Mouse (Mus musculus): Measurements from ENCODE around the gene Endou. TPM values are rescaled to one million over a fixed set of nuclear protein-coding genes. Genes with fewer than 3 reads are reported as not detected.

The Endou gene
- total RNA-seq, 2 experiments from 2014 or later, result 1.1 to 1.2 TPM

DNA sequence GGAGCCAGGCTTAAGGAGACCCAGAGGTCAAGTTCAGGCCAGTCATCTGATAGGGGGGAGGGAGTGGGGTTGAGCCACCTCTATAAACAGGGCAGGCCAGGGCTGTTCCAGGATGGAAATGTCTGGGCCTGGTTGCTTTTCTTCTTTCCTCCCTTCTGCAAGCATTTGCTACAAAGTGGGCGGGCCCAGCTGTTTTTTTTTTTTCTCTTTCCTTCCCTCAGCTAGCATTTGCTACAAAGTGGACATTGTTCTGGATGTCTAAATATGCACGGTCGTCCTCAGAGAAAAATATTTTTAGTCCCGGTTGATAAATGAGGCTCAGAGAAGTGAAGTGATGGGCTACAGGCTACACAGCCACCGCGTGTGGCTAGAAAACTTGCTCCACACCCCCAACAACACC, 23.3 kb upstream of the Endou start:
- DNase-seq, result no peak

DNA sequence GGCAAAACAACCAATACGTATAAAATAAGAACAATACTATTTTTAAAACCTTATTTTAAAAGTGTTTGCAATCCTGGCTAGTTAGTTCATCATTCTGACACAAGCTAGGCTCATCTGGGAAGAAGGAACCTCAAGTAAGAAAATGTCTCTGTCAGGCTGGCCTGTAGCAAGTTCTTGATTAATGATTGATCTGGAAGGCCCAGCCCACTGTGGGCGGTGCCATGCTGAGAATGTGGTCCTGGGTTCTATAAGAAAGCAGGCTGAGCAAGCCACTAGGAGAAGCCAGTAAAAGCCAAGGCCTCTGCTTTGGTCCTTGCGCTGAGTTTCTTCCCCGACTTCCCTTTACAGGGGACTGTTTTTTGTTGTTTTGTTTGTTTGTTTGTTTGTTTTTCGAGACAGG, 21.4 kb upstream of the Endou start:
- no peak for DNase-seq

DNA sequence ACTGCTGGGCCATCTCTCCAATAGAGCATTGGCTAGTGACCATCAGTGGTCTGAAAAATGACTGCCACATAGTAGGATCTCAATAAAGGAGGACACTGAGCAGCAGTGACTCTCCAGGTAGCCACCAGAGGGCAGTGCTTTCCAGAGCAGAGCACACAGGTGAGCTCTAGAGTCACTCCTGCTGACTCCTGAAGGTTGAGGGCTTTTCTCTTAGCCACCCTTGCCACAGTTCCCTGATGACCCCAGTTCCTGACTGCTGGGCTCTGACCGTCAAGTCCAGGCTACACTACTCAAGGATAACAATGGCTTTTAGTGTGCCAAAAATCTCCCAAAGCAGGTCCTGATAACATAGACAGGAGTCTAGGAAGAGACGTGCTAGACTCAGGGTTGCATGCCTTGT, 20.5 kb upstream of the Endou start:
- no peak for DNase-seq

DNA sequence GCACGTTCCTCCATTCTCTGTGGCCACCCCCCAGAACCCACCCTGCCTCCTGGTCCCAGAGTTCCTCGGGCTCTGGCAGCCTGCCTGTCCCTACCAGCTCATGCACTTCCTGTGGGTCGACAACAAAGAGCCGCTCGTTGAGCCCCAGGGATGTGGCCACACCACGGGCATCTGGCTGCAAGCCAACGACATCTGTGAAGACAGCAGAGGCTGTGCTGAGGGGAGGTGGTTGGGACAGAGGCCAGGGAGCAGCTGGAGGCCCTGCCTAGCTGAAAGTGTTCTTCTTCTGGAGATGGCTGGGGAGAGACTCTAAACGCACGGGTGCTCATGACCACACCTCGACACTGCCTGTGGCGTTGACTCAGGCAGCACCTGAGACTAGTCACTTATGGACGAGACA, 19.6 kb upstream of the Endou start:
- DNase-seq, result peak; percentile 85

DNA sequence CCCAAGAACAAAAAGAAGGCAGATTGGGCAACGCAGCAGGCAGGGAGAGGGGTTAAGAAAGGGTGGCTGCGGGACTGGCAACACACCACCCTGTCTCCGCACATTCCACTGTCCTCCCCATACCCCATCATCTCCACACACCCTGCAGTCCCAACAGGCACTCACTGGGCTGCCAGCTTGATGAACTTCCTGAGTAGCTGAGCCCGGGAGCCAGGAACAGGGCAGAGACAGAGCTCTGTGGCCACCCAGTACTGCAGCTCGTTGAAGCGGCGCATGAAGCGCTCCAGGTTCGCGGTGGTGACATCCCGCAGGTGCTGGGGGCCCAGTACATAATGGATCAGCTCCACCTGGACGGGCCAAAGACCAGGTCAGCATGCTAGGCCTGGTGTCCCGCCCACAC, 18.7 kb upstream of the Endou start:
- DNase-seq, result no peak

DNA sequence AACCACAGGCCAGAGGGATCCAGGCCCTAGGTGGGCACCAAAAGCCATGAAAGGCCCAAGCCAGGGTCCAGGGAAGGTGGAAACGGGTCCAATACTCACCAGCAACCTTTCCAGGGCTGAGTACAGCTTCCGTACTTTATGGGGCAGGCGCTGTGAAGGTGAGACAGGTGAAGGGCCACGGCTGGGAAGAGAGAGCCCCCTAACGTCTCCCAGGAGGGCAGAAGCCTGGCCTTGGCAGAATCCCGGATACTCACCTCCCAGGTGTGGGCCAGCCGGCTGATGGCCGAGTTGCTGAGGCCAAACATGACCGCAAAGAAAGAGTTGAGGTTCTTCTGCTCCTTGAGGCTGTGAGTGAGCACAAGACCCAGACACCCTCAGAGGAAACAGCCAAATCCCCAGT, 18.3 kb upstream of the Endou start:
- no peak for DNase-seq

DNA sequence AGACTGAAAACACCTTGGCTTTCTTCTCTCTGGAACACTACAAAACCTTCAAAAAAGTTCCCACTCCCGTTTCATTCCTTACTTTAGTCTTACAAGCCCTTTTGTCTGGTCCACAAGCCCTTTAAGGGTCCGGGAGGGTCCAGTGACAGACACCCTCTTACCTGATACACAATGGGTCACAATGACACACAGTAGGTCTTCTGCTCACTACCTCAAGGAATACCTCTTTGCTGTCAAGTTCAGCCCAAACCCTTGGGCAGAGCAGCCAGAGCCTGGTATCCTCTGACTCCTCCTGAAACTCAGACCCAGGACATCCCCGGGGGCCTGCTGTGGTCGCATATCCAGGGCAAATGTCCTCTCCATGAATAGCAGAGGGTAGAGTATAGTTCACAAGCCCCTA, 17.8 kb upstream of the Endou start:
- no peak for DNase-seq

DNA sequence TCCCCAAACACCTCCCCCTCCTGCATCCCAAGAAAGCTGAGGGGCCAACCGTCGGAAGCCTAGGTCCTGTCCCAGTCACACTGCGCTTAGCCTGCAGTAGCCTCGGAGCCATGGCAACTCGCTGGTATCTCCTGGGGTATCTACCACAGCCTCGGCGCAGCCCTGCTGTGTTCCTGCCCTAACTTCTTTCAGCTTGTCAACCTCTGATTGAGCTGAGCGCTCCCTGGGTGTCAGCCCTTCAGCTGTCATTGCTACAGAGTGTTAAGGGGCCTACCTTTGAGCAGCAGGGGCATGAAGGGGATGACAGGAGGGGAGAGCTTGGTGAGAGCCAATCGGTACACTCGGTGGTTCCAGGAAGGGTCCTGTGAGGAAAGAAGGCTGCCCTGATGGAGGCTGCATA, 17.2 kb upstream of the Endou start:
- no peak for DNase-seq

DNA sequence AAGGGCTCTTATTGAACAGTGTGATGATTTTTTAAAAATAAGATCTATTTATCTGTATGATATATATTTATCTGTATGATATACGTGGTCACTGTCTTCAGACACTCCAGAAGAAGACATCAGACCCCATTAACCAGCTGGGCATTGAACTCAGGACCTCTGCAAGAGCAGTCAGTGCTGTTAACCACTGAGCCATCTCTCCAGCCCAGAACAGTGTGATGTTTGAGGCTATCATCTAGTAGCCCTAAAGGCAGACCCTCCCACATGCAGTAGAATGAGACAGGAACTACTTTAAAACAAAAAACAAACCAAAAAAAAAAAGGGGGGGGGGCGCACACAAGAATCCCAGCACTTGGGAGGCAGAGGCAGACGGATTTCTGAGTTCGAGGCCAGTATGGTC, 16.3 kb upstream of the Endou start:
- DNase-seq, result no peak

DNA sequence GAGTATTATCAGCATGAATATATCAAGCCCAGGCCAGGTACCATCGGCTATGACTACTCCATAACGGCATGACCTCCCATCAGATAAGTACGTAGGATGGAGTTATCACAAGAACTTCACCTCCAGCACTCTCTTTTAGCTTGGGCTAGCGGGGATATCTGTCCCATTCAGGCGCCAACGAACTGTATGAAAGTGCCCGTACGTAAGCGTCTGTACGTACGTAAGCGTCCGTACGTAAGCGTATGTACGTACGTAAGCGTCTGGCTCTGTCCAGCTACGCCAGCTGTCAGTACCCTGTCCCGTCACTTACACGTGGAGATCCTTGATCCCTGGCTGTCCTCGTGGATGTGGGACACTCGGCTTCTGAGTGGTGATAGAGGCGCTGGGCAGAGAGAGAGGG, 15.6 kb upstream of the Endou start:
- DNase-seq, result no peak

DNA sequence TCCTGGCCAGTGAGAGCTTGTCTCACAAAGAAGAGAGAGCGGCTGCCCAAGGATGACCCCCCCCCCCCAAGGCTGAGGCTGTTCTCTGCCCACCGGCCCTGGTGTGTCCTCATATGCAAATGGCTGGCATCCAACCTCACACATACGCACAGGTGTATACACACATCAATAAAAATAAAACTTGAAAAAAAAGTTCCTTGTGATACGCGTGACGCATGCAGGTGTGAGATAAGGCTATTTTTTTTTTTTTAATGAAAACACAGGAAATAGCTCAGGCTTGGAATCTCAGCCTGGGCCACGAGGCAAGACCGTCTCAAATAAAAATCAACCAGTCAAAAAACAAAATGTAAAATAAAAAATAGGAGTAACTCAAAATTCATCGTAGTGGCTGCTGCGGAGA, 15.1 kb upstream of the Endou start:
- DNase-seq, result no peak

DNA sequence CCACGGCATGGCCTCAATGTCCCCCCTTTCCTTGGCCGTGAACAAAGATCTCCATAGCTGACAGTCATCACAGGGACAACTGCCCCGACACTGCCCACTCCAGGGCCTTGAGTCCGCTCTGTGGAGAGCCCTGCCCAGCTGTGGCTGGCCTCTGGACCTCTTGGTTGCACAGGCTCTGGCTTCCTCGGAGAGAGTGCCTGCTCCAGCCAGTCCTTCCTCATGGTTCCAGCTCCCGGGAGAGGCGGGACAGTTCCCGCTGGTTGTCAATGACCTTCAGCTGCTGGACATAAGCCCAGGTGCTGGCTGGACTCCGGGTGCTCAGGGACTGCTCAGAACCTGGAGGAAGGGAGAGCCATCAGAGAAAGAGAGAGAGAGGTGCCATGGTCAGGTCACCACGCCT, 14.2 kb upstream of the Endou start:
- DNase-seq, result peak; percentile 90

DNA sequence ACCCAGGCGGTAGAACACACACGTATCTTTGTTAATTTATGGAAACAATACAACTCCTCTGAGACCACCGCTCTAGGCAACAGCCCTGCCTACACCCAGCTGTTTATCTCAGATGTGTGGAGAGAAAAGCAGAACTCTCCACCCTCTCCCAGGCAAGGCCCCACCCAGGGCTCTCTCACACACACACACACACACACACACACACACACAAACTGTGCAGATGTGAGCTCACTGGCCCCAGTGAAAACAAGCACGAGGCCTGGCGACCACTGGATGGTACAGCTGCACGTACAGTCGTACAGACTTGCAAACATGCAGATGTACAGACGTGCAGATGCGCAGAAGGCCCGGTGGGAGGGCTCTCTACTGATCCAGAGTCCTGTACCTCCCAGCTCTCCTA, 13.8 kb upstream of the Endou start:
- DNase-seq, result peak; percentile 42

DNA sequence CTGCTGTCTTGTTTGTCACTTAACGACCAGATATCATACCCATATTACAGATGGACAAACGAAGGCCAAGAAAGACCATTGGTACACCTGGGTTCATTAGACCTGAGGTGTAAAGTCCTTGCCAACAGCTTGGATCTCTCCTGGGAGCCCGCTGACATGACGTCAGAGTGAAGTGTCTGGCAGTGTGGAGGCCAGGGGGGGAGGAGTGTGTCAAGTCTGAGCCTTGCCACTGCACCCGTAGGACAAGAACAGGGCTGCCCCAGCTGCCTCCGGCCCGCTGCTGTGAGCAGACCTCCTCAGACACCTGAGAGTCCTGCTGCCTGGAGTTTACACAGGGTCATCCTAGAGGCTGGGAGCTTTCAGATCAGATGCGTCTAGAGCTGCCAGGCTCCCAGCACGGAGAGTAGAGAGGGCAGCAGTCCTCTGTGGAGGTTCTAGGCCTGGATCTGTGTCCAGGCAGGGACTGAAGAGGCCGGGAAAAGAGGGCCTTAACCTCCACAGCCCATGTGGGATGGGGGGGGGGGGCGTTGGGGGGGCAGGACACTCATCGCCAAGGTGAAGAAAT, 12.9 kb upstream of the Endou start:
- DNase-seq, result no peak

DNA sequence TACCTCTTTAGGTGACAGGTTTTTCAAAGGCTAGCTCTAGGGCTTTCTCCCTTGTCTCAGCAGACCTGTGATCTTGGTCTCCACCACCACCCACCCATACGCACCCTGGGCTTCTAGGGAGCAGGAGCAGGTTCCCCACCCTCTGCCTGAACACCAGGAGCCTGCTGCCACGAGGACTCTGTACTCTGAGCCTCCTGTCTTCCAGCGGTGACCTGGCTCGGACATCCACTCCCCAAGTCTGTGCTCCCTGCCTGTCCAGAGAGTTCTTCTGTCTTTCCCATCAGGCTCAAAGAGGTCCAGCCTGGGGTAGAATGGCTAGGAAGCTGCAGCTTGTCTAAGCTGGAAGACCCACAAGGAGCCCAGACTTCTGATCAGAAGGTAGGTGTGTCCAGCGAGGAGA, 12.1 kb upstream of the Endou start:
- DNase-seq, result no peak

DNA sequence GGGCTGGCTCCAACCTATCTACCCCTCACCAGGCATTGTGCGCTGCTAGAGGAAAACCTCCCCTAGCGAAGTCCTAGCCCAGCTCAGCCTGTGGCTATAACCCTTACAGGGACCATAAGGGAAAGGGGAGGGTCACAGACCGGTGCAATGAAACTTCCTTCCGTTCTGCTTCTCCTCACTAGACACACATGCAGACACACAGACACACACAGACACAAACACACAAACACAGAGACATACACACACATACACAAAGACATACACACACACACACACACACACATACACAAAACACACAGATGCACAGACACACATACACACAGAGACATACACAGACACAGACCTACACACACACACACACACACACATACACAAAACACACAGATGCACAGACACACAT, 11.5 kb upstream of the Endou start:
- no peak for DNase-seq

DNA sequence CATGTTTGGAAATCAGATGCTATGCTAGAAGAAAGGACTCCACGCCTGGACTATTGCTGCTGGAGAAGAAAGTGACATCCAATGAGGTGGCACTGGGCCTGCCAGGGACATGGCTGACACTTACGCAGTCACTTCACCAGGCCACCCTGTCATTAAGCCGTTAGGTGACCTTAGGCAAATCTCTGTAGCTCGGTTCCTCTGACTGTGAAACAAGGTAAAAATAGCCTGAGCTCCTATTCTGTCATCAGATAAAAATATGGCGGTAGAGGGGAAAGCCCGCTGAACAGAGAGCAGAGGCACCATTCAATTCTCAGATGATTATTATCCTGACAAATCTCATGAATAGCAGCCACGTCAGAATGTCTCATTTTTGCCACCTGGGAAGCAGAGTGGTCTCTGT, 10.9 kb upstream of the Endou start:
- DNase-seq, result no peak

DNA sequence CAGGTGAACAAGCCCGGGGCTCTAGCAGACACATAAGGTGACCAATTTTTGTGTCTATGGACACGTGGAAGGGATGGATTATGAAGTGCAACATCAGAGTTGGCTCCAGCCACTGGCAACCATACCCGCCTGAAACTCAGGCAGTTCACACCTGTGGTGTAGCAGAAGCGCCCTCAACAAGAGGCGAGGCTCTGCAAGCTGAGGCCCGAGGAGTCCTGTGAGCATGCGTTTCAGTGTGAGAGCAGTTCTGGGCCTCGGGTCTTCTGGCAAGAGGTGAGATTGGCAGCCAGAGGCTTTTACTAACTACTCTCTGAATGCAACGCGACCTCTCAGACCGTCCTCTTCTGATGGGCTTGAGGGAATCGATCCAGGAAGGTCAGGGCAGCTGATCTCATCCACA, 10.5 kb upstream of the Endou start:
- DNase-seq, result no peak

DNA sequence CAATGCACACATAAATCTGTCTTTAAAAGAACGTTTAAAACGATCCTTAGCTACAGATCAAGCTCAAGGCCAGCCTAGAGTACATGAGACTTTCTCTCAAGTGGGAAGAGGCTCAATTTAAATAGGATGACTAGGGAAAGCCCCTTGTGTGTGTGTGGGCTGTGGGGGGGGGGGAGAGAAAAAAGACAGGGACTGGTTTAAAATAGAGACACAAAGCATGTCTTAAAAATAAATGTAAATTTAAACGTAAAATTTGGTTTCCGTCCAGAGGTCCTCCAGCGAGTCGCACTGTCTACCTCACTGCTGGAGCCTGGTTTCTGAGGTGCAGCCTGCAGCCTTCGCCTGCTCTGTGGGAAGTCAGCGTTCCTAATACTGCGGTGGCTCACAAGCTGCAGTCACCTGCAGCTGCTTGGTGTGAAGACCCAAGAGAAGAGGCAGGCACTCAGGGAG, 9.2 kb upstream of the Endou start:
- no peak for DNase-seq

DNA sequence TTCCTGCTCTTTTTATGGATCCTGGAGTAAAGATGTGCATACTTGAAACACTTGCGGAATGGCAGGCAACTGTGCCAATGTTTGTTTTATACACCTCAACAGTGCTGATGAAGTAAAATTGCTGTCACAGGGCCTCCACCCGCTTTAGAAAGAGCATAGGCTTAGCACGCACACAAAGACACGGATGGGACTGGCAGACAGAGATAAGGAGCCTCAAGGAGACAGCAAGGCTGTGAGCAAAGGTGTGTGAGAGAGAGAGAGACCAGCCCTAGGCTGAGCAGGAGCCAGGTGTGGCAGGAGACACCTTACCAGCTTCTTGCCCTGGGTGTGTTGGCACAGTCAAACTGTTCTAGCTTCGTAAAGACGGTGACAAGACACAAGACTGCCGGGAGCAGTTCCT, 7.8 kb upstream of the Endou start:
- DNase-seq, result no peak

DNA sequence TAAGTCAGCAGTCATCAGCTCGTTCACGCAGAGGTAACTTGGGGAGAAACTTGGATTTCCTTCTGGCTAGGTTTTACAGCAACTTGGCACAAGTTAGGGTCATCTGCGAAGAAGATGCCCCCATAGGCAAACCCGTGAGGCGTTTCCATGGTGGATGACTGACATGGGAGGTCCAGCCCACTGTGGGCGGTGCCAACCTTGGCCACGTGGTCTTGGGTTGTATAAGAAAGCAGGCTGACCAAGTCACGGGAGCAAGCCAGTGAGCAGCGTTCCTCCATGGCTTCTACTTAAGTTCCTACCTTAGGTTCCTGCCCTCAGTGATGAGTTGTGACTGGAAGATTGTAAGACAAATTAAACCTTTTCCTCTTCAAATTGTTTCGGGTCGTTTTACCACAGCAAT, 849 bp upstream of the Endou start:
- DNase-seq, result no peak

DNA sequence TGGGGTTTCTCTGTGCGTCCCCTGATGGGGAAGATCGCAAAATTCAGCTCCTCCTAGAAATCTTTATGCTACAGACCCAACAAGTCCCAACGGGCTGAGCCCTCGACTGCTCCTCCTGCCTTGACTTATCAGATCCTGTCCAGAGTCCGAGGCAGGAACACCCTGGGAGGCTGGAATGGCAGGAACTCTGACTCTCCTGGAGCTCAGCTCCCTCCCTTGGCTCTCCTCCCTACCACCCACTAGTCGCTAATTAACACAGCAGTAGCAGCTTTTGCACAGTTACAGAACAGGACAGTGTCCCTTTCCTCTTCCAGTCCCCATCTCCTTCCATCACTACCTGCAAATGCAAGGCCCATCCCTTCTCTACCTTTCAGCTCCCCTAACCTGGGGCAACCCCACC, 774 bp downstream of the Endou start:
- no peak for DNase-seq

DNA sequence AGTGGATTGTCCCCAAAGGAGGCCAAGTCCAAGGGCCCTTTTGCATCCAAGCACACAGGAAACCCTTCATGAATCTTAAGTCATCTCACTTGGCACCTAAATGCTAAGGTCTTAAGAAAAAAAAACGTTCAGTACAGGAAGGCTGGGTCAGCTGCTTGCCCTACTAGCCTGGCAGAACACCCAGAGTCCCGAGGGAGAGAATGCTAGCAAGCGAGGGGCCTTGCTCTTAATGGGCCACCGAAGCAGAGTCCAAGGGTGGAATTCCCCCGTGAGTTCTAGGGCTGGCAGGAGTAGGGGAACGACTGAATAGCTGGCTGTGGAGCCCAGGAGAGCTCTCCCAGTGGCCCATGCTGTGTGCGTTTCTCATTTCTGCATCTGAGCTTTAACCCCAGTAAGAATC, 2.3 kb downstream of the Endou start:
- peak; percentile 78 for DNase-seq

DNA sequence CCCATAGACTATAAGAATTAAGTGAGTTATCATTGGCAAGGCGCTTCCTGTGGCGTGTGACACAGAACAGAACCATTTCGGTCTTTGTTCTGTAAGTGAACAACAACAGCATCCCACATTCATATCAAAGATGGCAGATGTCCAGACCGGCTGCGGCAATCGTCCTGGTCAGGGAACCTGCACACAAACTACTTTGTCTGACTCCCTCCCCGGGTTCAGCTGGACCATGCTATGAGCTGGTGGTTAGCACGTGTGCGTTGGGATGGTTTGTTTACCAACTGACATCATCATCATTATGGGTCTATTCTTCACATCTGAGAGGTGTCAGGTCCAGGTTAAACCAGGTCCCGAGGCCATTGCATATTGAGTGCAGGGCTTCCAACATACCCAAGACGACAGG, 2.7 kb downstream of the Endou start:
- DNase-seq, result no peak

DNA sequence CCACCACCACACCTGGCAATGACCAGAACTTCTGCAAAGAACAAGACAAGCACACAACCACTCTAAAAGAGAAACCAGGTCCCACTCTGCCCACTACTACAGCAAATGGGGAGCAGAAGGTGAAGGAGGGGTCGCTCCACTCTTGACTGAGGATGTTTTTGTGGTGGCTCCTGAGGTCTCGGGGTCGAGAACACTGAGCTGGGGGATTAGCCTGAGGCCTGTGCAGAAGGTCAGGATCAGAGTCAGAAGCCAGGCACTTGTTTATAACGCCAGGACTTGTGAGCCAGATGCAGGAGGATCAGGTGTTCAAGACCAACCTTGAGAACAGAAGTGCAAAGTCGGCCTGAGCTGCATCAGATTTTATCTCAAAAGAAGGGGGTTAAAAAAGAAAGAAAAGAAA, 3.6 kb downstream of the Endou start:
- DNase-seq, result no peak

Data from adrenal gland, postnatal 10 days (tissue).